Mouse (Mus musculus): ENCODE data around the gene Abcb8. TPM values are rescaled to one million over a fixed set of nuclear protein-coding genes. Genes with fewer than 3 reads are reported as not detected.
A peak's percentile ranks its signal among the peaks of the same experiment; 100 is the strongest.

The Abcb8 gene
- polyA plus RNA-seq, 1 experiment from 2014 or later = 52.7 TPM

- Histone ChIP-seq H3K27ac (replicated peaks in 1 of 2; ENCODE audit: control insufficient read depth in 1 of 2, insufficient read depth in 1 of 2, low read depth in 2 of 2, low read length in 2 of 2) (no peak overlapping the region), H3K9me3 (ENCODE audit: control insufficient read depth, low read length) (no peaks in the 10 kb centered on the region), H3K27me3 (ENCODE audit: control insufficient read depth, insufficient read depth, low read length) (peaks cover 12% of the 10 kb centered on the region; the same call in 1 of the 2 replicates), H3K9ac (ENCODE audit: low read length) (no peak overlapping the region), H3K4me3 (ENCODE audit: control insufficient read depth in 1 of 2, insufficient read depth in 1 of 2, low read depth in 1 of 2, low read length in 2 of 2) (no peak overlapping the region), H3K4me1 (ENCODE audit: control insufficient read depth in 2 of 2, insufficient read depth in 2 of 2, low read length in 2 of 2) (peaks cover 0 to 2% of the 10 kb centered on the region in 2 experiments; a peak in 3 of 4 replicates), H3K36me3 (ENCODE audit: control insufficient read depth, insufficient read depth, low read length) (peaks cover 35% of the 10 kb centered on the region), H3K4me2 (ENCODE audit: low read length) (no peak overlapping the region)
- 79% methylated on average over 10 of the region's 10 CpGs for WGBS
- ATAC-seq (ENCODE audit: insufficient number of reproducible peaks, insufficient read depth, low FRiP score, low read depth) = no peak
Measured at GRCm38 (mm10) chr5:24417587-24417986, 24.1 kb downstream of the Abcb8 start.

- Histone ChIP-seq H3K36me3 (ENCODE audit: control insufficient read depth, insufficient read depth, low read length) (peaks cover 35% of the 10 kb centered on the region), H3K27me3 (ENCODE audit: control insufficient read depth, insufficient read depth, low read length) (0 out of 2 replicates have a peak, but pooled peaks cover 2% of the 10 kb centered on the region), H3K4me3 (ENCODE audit: control insufficient read depth in 1 of 2, insufficient read depth in 1 of 2, low read depth in 1 of 2, low read length in 2 of 2) (no peak overlapping the region), H3K4me1 (ENCODE audit: control insufficient read depth in 2 of 2, insufficient read depth in 2 of 2, low read length in 2 of 2) (peaks cover 8 to 16% of the 10 kb centered on the region in 2 experiments), H3K4me2 (ENCODE audit: low read length) (no peak overlapping the region), H3K9me3 (ENCODE audit: control insufficient read depth, low read length) (no peaks in the 10 kb centered on the region), H3K27ac (replicated peaks in 1 of 2; ENCODE audit: control insufficient read depth in 1 of 2, insufficient read depth in 1 of 2, low read depth in 2 of 2, low read length in 2 of 2) (no peak overlapping the region), H3K9ac (ENCODE audit: low read length) (no peak overlapping the region)
- 89% methylated on average over 9 of the region's 9 CpGs for WGBS
- ATAC-seq (ENCODE audit: insufficient number of reproducible peaks, insufficient read depth, low FRiP score, low read depth) = no peak
Measured at GRCm38 (mm10) chr5:24420381-24420780, 26.9 kb downstream of the Abcb8 start.

- under 1% methylated on average over 46 of the region's 46 CpGs for WGBS
- Histone ChIP-seq H3K4me3 (ENCODE audit: control insufficient read depth in 1 of 2, insufficient read depth in 1 of 2, low read depth in 1 of 2, low read length in 2 of 2) (peak within 1 kb of the TSS; percentile 72 to 78), H3K9me3 (ENCODE audit: control insufficient read depth, low read length) (no peaks in the 10 kb centered on the region), H3K27ac (replicated peaks in 1 of 2; ENCODE audit: control insufficient read depth in 1 of 2, insufficient read depth in 1 of 2, low read depth in 2 of 2, low read length in 2 of 2) (peak within 1 kb of the TSS; percentile 97), H3K9ac (ENCODE audit: low read length) (peak within 1 kb of the TSS; percentile 85), H3K27me3 (ENCODE audit: control insufficient read depth, insufficient read depth, low read length) (no peaks in the 10 kb centered on the region), H3K36me3 (ENCODE audit: control insufficient read depth, insufficient read depth, low read length) (peaks cover 32% of the 10 kb centered on the region), H3K4me1 (ENCODE audit: control insufficient read depth in 2 of 2, insufficient read depth in 2 of 2, low read length in 2 of 2) (peaks cover 34 to 43% of the 10 kb centered on the region in 2 experiments), H3K4me2 (ENCODE audit: low read length) (peak within 1 kb of the TSS; percentile 94)
- peak; percentile 89 for ATAC-seq (ENCODE audit: insufficient number of reproducible peaks, insufficient read depth, low FRiP score, low read depth)
Measured at GRCm38 (mm10) chr5:24423129-24424003, 29.9 kb downstream of the Abcb8 start, which contains the start of the genes Cdk5 and Slc4a2. Gene Cdk5 (minus strand): TSS chr5:24423530. Gene Slc4a2 (plus strand): TSS chr5:24423837.

GRCm38 (mm10) chr5:24424004-24424781, 30.7 kb downstream of the Abcb8 start:
- peaks cover 36 to 49% of the 10 kb centered on the region in 2 experiments for H3K4me1 ChIP-seq (ENCODE audit: control insufficient read depth in 2 of 2, insufficient read depth in 2 of 2, low read length in 2 of 2)

GRCm38 (mm10) chr5:24424861-24425411, 31.5 kb downstream of the Abcb8 start:
- peak; percentile 22 for ATAC-seq (ENCODE audit: insufficient number of reproducible peaks, insufficient read depth, low FRiP score, low read depth)
- Histone ChIP-seq H3K27ac (replicated peaks in 1 of 2; ENCODE audit: control insufficient read depth in 1 of 2, insufficient read depth in 1 of 2, low read depth in 2 of 2, low read length in 2 of 2) (peak overlapping the region; percentile 86 to 97), H3K27me3 (ENCODE audit: control insufficient read depth, insufficient read depth, low read length) (no peaks in the 10 kb centered on the region), H3K36me3 (ENCODE audit: control insufficient read depth, insufficient read depth, low read length) (peaks cover 24% of the 10 kb centered on the region), H3K4me1 (ENCODE audit: control insufficient read depth in 2 of 2, insufficient read depth in 2 of 2, low read length in 2 of 2) (peaks cover 36 to 49% of the 10 kb centered on the region in 2 experiments), H3K9me3 (ENCODE audit: control insufficient read depth, low read length) (no peaks in the 10 kb centered on the region), H3K4me3 (ENCODE audit: control insufficient read depth in 1 of 2, insufficient read depth in 1 of 2, low read depth in 1 of 2, low read length in 2 of 2) (peak overlapping the region; percentile 72 to 78), H3K4me2 (ENCODE audit: low read length) (peak overlapping the region; percentile 94), H3K9ac (ENCODE audit: low read length) (peak overlapping the region; percentile 85)
- WGBS = under 1% methylated on average over 57 of the region's 60 CpGs

More at GRCm38 (mm10) chr5:24424004-24424781, 30.7 kb downstream of the Abcb8 start:
- ATAC-seq (ENCODE audit: insufficient number of reproducible peaks, insufficient read depth, low FRiP score, low read depth) = no peak; the same call in 1 of the 2 replicates
- peaks cover 24% of the 10 kb centered on the region for H3K36me3 ChIP-seq (ENCODE audit: control insufficient read depth, insufficient read depth, low read length)
- H3K4me3 ChIP-seq (ENCODE audit: control insufficient read depth in 1 of 2, insufficient read depth in 1 of 2, low read depth in 1 of 2, low read length in 2 of 2) = peak overlapping the region; percentile 72 to 78
- H3K27ac ChIP-seq (replicated peaks in 1 of 2; ENCODE audit: control insufficient read depth in 1 of 2, insufficient read depth in 1 of 2, low read depth in 2 of 2, low read length in 2 of 2) = peak overlapping the region; percentile 97
- peak overlapping the region; percentile 85 for H3K9ac ChIP-seq (ENCODE audit: low read length)
- no peaks in the 10 kb centered on the region for H3K9me3 ChIP-seq (ENCODE audit: control insufficient read depth, low read length)
- no peaks in the 10 kb centered on the region for H3K27me3 ChIP-seq (ENCODE audit: control insufficient read depth, insufficient read depth, low read length)
- 11% methylated on average over 21 of the region's 21 CpGs for WGBS
- peak overlapping the region; percentile 94 for H3K4me2 ChIP-seq (ENCODE audit: low read length)

- H3K4me1 ChIP-seq (ENCODE audit: control insufficient read depth in 2 of 2, insufficient read depth in 2 of 2, low read length in 2 of 2) = peaks cover 36 to 49% of the 10 kb centered on the region in 2 experiments
- peaks cover 24% of the 10 kb centered on the region for H3K36me3 ChIP-seq (ENCODE audit: control insufficient read depth, insufficient read depth, low read length)
- WGBS = under 1% methylated on average over 26 of the region's 30 CpGs
- H3K4me2 ChIP-seq (ENCODE audit: low read length) = peak overlapping the region; percentile 94
- peak overlapping the region; percentile 72 to 78 for H3K4me3 ChIP-seq (ENCODE audit: control insufficient read depth in 1 of 2, insufficient read depth in 1 of 2, low read depth in 1 of 2, low read length in 2 of 2)
- ATAC-seq (ENCODE audit: insufficient number of reproducible peaks, insufficient read depth, low FRiP score, low read depth) = no peak
- H3K9me3 ChIP-seq (ENCODE audit: control insufficient read depth, low read length) = no peaks in the 10 kb centered on the region
- peak overlapping the region; percentile 85 for H3K9ac ChIP-seq (ENCODE audit: low read length)
- no peaks in the 10 kb centered on the region for H3K27me3 ChIP-seq (ENCODE audit: control insufficient read depth, insufficient read depth, low read length)
- H3K27ac ChIP-seq (replicated peaks in 1 of 2; ENCODE audit: control insufficient read depth in 1 of 2, insufficient read depth in 1 of 2, low read depth in 2 of 2, low read length in 2 of 2) = peak overlapping the region; percentile 9 to 97; a peak in 3 of 4 replicates
Measured at GRCm38 (mm10) chr5:24425421-24426036, 32.1 kb downstream of the Abcb8 start.

GRCm38 (mm10) chr5:24426037-24426432, 32.6 kb downstream of the Abcb8 start:
- WGBS = 4% methylated on average over 10 of the region's 10 CpGs
- peaks cover 36 to 49% of the 10 kb centered on the region in 2 experiments for H3K4me1 ChIP-seq (ENCODE audit: control insufficient read depth in 2 of 2, insufficient read depth in 2 of 2, low read length in 2 of 2)
- no peak for ATAC-seq (ENCODE audit: insufficient number of reproducible peaks, insufficient read depth, low FRiP score, low read depth)
- peak overlapping the region; percentile 94 for H3K4me2 ChIP-seq (ENCODE audit: low read length)
- H3K4me3 ChIP-seq (ENCODE audit: control insufficient read depth in 1 of 2, insufficient read depth in 1 of 2, low read depth in 1 of 2, low read length in 2 of 2) = peak overlapping the region; percentile 72 to 78
- peaks cover 24% of the 10 kb centered on the region for H3K36me3 ChIP-seq (ENCODE audit: control insufficient read depth, insufficient read depth, low read length)
- H3K27ac ChIP-seq (replicated peaks in 1 of 2; ENCODE audit: control insufficient read depth in 1 of 2, insufficient read depth in 1 of 2, low read depth in 2 of 2, low read length in 2 of 2) = no peak overlapping the region
- H3K9ac ChIP-seq (ENCODE audit: low read length) = peak overlapping the region; percentile 85
- H3K27me3 ChIP-seq (ENCODE audit: control insufficient read depth, insufficient read depth, low read length) = no peaks in the 10 kb centered on the region
- no peaks in the 10 kb centered on the region for H3K9me3 ChIP-seq (ENCODE audit: control insufficient read depth, low read length)

Measured in heart, embryonic 14.5 days (tissue).